In the genomic region with DNA sequence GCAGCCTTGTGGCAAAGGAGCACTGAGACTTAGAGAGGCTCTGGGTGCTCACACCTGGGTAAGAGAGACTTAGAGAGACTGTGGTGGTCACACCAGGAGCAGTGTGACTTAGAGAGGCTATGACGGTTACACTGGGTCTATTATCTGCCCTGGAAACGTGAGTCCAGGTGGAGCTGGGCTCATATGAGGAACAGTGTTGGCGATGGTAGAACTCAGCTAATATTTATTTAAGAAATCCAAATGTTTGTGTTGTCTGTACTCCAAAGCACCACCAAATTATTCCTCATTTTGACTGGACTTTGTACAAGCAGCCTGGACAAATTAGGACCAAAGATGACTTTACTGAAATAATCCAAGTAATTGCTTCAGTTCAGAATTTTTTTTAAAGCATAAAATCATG, we compare ENCODE assay signal across 19 mouse cellular contexts.
DNase-seq lines count a peak whose midpoint lies in the region; ATAC-seq and TF ChIP-seq lines count a peak whose summit lies in the region.
"Had no signal": no experiment of that assay in that cellular context is flagged by ENCODE, and none has a peak within 500 bp of the region (broad histone marks: within the 10 kb centered on the region; RNA-seq: fewer than 3 reads in every experiment).

No protein-coding gene starts in this region.

- H3K4me3 ChIP-seq in hindbrain, embryonic 13.5 days: no peak overlapping the region
- no peak overlapping the region for H3K4me3 ChIP-seq in hindbrain, embryonic 11.5 days (ENCODE audit: low read depth, low read length)
- no peak overlapping the region for H3K4me3 ChIP-seq in liver, embryonic 16.5 days (ENCODE audit: low read depth, low read length)
- no peak overlapping the region for H3K4me3 ChIP-seq in liver, embryonic 11.5 days (ENCODE audit: low read depth, low read length)
- no peak overlapping the region for H3K4me3 ChIP-seq in liver, postnatal 0 days (ENCODE audit: low read depth, low read length)
- no peak overlapping the region for H3K4me3 ChIP-seq in midbrain, embryonic 12.5 days
- H3K4me3 ChIP-seq: embryonic facial prominence, embryonic 15.5 days; erythroblast, embryonic 14.5 days; gastrocnemius, adult 2 months; heart, embryonic 12.5 days; hindbrain, embryonic 12.5 days had no signal

- ATAC-seq in hindbrain, embryonic 13.5 days (ENCODE audit: low FRiP score): no peak
- no peak for ATAC-seq in hindbrain, embryonic 11.5 days (ENCODE audit: low FRiP score)
- ATAC-seq in liver, embryonic 16.5 days (ENCODE audit: low read depth): peak; percentile 75
- no peak for ATAC-seq in liver, embryonic 11.5 days (replicated peaks; ENCODE audit: low FRiP score)
- ATAC-seq in liver, postnatal 0 days: peak; percentile 68
- ATAC-seq in midbrain, embryonic 12.5 days (ENCODE audit: low FRiP score, low read depth): no peak

- H3K36me3 ChIP-seq in hindbrain, embryonic 13.5 days: no peaks in the 10 kb centered on the region
- no peaks in the 10 kb centered on the region for H3K36me3 ChIP-seq in hindbrain, embryonic 11.5 days (ENCODE audit: control insufficient read depth, insufficient read depth, low read length)
- no peaks in the 10 kb centered on the region for H3K36me3 ChIP-seq in liver, embryonic 16.5 days (ENCODE audit: control insufficient read depth, insufficient read depth)
- H3K36me3 ChIP-seq in liver, embryonic 11.5 days (ENCODE audit: control insufficient read depth, insufficient read depth, low read length): no peaks in the 10 kb centered on the region
- no peaks in the 10 kb centered on the region for H3K36me3 ChIP-seq in liver, postnatal 0 days (replicated peaks; ENCODE audit: insufficient read depth, low read length)
- H3K36me3 ChIP-seq in midbrain, embryonic 12.5 days: no peaks in the 10 kb centered on the region
- H3K36me3 ChIP-seq: embryonic facial prominence, embryonic 15.5 days; heart, embryonic 12.5 days; hindbrain, embryonic 12.5 days had no signal

- DNase-seq in hindbrain, embryonic 11.5 days (ENCODE audit: low spot score): no peak
- no peak for DNase-seq in liver, embryonic 11.5 days (ENCODE audit: low spot score)
- DNase-seq in liver, postnatal 0 days: no peak
- no peak for DNase-seq in adrenal gland, postnatal 36 days
- DNase-seq in lung, postnatal 25 days (ENCODE audit: low spot score): no peak
- DNase-seq: adrenal gland, adult 2 months; adrenal gland, postnatal 25 days; cerebellum, adult 2 months; cerebellum, postnatal 10 days; embryo, embryonic 11 days; gastrocnemius, adult 2 months; gastrocnemius, postnatal 25 days had no signal

- no peak overlapping the region for H3K4me2 ChIP-seq in hindbrain, embryonic 13.5 days
- H3K4me2 ChIP-seq in hindbrain, embryonic 11.5 days (replicated peaks; ENCODE audit: low read depth, low read length): no peak overlapping the region
- H3K4me2 ChIP-seq in liver, embryonic 16.5 days (ENCODE audit: low read depth, low read length): no peak overlapping the region
- no peak overlapping the region for H3K4me2 ChIP-seq in liver, embryonic 11.5 days
- no peak overlapping the region; the same call in 1 of the 2 replicates for H3K4me2 ChIP-seq in liver, postnatal 0 days (ENCODE audit: low read depth, low read length)
- H3K4me2 ChIP-seq in midbrain, embryonic 12.5 days (replicated peaks): no peak overlapping the region
- H3K4me2 ChIP-seq: embryonic facial prominence, embryonic 15.5 days; heart, embryonic 12.5 days; hindbrain, embryonic 12.5 days had no signal

- no peak for TF ChIP-seq CTCF in liver, postnatal 0 days (IDR thresholded peaks at IDR 0.05; ENCODE audit: low read depth)

- 70% methylated on average over 3 of the region's 3 CpGs for WGBS in hindbrain, embryonic 13.5 days
- 61% methylated on average over 3 of the region's 3 CpGs for WGBS in hindbrain, embryonic 11.5 days
- WGBS in liver, embryonic 16.5 days (ENCODE audit: insufficient replicate concordance): 41% methylated on average over 3 of the region's 3 CpGs
- WGBS in liver, embryonic 11.5 days: 54% methylated on average over 3 of the region's 3 CpGs
- WGBS in liver, postnatal 0 days (ENCODE audit: insufficient replicate concordance): 48% methylated on average over 3 of the region's 3 CpGs
- 59% methylated on average over 3 of the region's 3 CpGs for WGBS in midbrain, embryonic 12.5 days

- H3K9me3 ChIP-seq in hindbrain, embryonic 13.5 days: no peaks in the 10 kb centered on the region
- H3K9me3 ChIP-seq in hindbrain, embryonic 11.5 days (ENCODE audit: control insufficient read depth, low read length): no peaks in the 10 kb centered on the region
- no peaks in the 10 kb centered on the region for H3K9me3 ChIP-seq in liver, embryonic 16.5 days (replicated peaks; ENCODE audit: control insufficient read depth, low read length)
- H3K9me3 ChIP-seq in liver, embryonic 11.5 days (ENCODE audit: control insufficient read depth, low read length): no peaks in the 10 kb centered on the region
- H3K9me3 ChIP-seq in liver, postnatal 0 days (ENCODE audit: low read length): no peaks in the 10 kb centered on the region
- no peaks in the 10 kb centered on the region for H3K9me3 ChIP-seq in midbrain, embryonic 12.5 days
- H3K9me3 ChIP-seq: embryonic facial prominence, embryonic 15.5 days; heart, embryonic 12.5 days; hindbrain, embryonic 12.5 days had no signal

- peak overlapping the region; percentile 23; the same call in 1 of the 2 replicates for H3K27ac ChIP-seq in hindbrain, embryonic 13.5 days
- no peak overlapping the region for H3K27ac ChIP-seq in hindbrain, embryonic 11.5 days (ENCODE audit: low read depth, low read length)
- H3K27ac ChIP-seq in liver, embryonic 16.5 days (ENCODE audit: low read length): no peak overlapping the region
- H3K27ac ChIP-seq in liver, embryonic 11.5 days (ENCODE audit: low read depth, low read length): no peak overlapping the region
- H3K27ac ChIP-seq in liver, postnatal 0 days (ENCODE audit: low read depth): no peak overlapping the region
- H3K27ac ChIP-seq in midbrain, embryonic 12.5 days (replicated peaks): 0 out of 2 replicates have a peak overlapping the region, but pooled peaks have one; percentile 58
- H3K27ac ChIP-seq: embryonic facial prominence, embryonic 15.5 days; gastrocnemius, adult 2 months had no signal

- no peaks in the 10 kb centered on the region for H3K27me3 ChIP-seq in hindbrain, embryonic 13.5 days
- H3K27me3 ChIP-seq in hindbrain, embryonic 11.5 days (ENCODE audit: control insufficient read depth, insufficient read depth, low read length): no peaks in the 10 kb centered on the region
- H3K27me3 ChIP-seq in liver, embryonic 16.5 days (ENCODE audit: control insufficient read depth, insufficient read depth, low read depth, low read length): no peaks in the 10 kb centered on the region
- no peaks in the 10 kb centered on the region for H3K27me3 ChIP-seq in liver, embryonic 11.5 days (replicated peaks; ENCODE audit: control insufficient read depth, insufficient read depth, low read length)
- no peaks in the 10 kb centered on the region for H3K27me3 ChIP-seq in liver, postnatal 0 days (ENCODE audit: insufficient read depth, low read length)
- no peaks in the 10 kb centered on the region; the same call in 1 of the 2 replicates for H3K27me3 ChIP-seq in midbrain, embryonic 12.5 days
- H3K27me3 ChIP-seq: embryonic facial prominence, embryonic 15.5 days had no signal

- H3K4me1 ChIP-seq in hindbrain, embryonic 13.5 days (replicated peaks): peaks cover 54% of the 10 kb centered on the region
- peaks cover 11% of the 10 kb centered on the region for H3K4me1 ChIP-seq in hindbrain, embryonic 11.5 days (replicated peaks; ENCODE audit: control insufficient read depth, insufficient read depth, low read length)
- no peaks in the 10 kb centered on the region for H3K4me1 ChIP-seq in liver, embryonic 16.5 days (ENCODE audit: control insufficient read depth, low read depth, low read length)
- H3K4me1 ChIP-seq in liver, embryonic 11.5 days (replicated peaks; ENCODE audit: control insufficient read depth, insufficient read depth, low read length): no peaks in the 10 kb centered on the region
- H3K4me1 ChIP-seq in liver, postnatal 0 days (ENCODE audit: insufficient read depth): peaks cover 5% of the 10 kb centered on the region
- H3K4me1 ChIP-seq in midbrain, embryonic 12.5 days: peaks cover 50% of the 10 kb centered on the region
- H3K4me1 ChIP-seq: embryonic facial prominence, embryonic 15.5 days had no signal

- no peak overlapping the region for H3K9ac ChIP-seq in hindbrain, embryonic 13.5 days
- H3K9ac ChIP-seq in hindbrain, embryonic 11.5 days (ENCODE audit: low read depth, low read length): no peak overlapping the region
- no peak overlapping the region for H3K9ac ChIP-seq in liver, embryonic 16.5 days (ENCODE audit: low read depth, low read length)
- no peak overlapping the region for H3K9ac ChIP-seq in liver, embryonic 11.5 days (ENCODE audit: low read depth, low read length)
- H3K9ac ChIP-seq in liver, postnatal 0 days (replicated peaks): no peak overlapping the region
- H3K9ac ChIP-seq in midbrain, embryonic 12.5 days (replicated peaks): no peak overlapping the region
- H3K9ac ChIP-seq: embryonic facial prominence, embryonic 15.5 days; heart, embryonic 12.5 days; hindbrain, embryonic 12.5 days had no signal

- no peak for TF ChIP-seq EP300 in liver, postnatal 0 days (IDR thresholded peaks at IDR 0.05; ENCODE audit: low read depth)

Comparison
In these comparisons a context has a peak if more than half of its experiments do, and no peak if none do; other contexts are left out.
1. ATAC-seq: peak in liver, embryonic 16.5 days (single experiment) and liver, postnatal 0 days (single experiment); none in hindbrain, embryonic 13.5 days (single experiment), hindbrain, embryonic 11.5 days (single experiment), liver, embryonic 11.5 days (single experiment) and midbrain, embryonic 12.5 days (single experiment).
2. H3K27ac ChIP-seq: peak in hindbrain, embryonic 13.5 days (single experiment) and midbrain, embryonic 12.5 days (single experiment); none in hindbrain, embryonic 11.5 days (single experiment), liver, embryonic 16.5 days (single experiment), liver, embryonic 11.5 days (single experiment) and liver, postnatal 0 days (single experiment).